Mouse (Mus musculus) neural tube, embryonic 13.5 days (tissue): ENCODE data around the gene Synpo2l. TPM values are rescaled to one million over a fixed set of nuclear protein-coding genes. Genes with fewer than 3 reads are reported as not detected.
A peak's percentile ranks its signal among the peaks of the same experiment; 100 is the strongest.

Experiments
- ATAC-seq: fragments of 200-750 bp; cut with Nextera tagmentation; 2 replicates; pipeline ENCODE4 v1.8.0; 2017; ENCODE audit warnings: low read depth, mild to moderate bottlenecking, moderate TSS enrichment, moderate library complexity
- H3K27ac ChIP-seq: fragments of 300-500 bp; sonication (generic); replicated peaks from 2 replicates; pipeline ENCODE4 v1.5.1; 2015; ENCODE audit warnings: moderate library complexity, mild to moderate bottlenecking, inconsistent platforms
- H3K27me3 ChIP-seq: fragments of 300-500 bp; sonication (generic); 2 replicates; pipeline ENCODE4 v1.6.1; 2015; ENCODE audit warnings: mild to moderate bottlenecking, inconsistent platforms
- H3K36me3 ChIP-seq: fragments of 300-500 bp; sonication (generic); 2 replicates; pipeline ENCODE4 v1.6.1; 2015; ENCODE audit warnings: mild to moderate bottlenecking, inconsistent platforms
- H3K4me1 ChIP-seq: fragments of 300-500 bp; sonication (generic); replicated peaks from 2 replicates; pipeline ENCODE4 v1.6.1; 2015; ENCODE audit warnings: inconsistent platforms
- H3K4me2 ChIP-seq: fragments of 300-500 bp; sonication (generic); 2 replicates; pipeline ENCODE4 v1.6.1; 2015; ENCODE audit warnings: inconsistent platforms, mild to moderate bottlenecking, moderate library complexity
- H3K4me3 ChIP-seq: fragments of 300-500 bp; sonication (generic); 2 replicates; pipeline ENCODE4 v1.5.1; 2015; ENCODE audit warnings: mild to moderate bottlenecking, inconsistent platforms
- H3K9ac ChIP-seq: fragments of 300-500 bp; sonication (generic); 2 replicates; pipeline ENCODE4 v1.6.1; 2015; ENCODE audit warnings: moderate library complexity, mild to moderate bottlenecking, inconsistent platforms
- H3K9me3 ChIP-seq: fragments of 300-500 bp; sonication (generic); 2 replicates; pipeline ENCODE4 v1.6.1; 2016; ENCODE audit warnings: inconsistent platforms
- WGBS: fragments of 180-500 bp; shearing (Covaris S2); methylation state at CpG from one replicate; pipeline ENCODE4 v1.1.7; 2015; 5-methylcytosine and 5-hydroxymethylcytosine counted together
- polyA plus RNA-seq: library from polyadenylated mRNA; unstranded; fragments of >200 nt; fragmentation: Nextera tagmentation; extraction: Ambion mirVana; gene quantifications from 2 replicates; pipeline ENCODE4 v1.2.1, GENCODE M21; 2015

The Synpo2l gene
- polyA plus RNA-seq, 1 experiment from 2014 or later: 1.1 TPM

DNA sequence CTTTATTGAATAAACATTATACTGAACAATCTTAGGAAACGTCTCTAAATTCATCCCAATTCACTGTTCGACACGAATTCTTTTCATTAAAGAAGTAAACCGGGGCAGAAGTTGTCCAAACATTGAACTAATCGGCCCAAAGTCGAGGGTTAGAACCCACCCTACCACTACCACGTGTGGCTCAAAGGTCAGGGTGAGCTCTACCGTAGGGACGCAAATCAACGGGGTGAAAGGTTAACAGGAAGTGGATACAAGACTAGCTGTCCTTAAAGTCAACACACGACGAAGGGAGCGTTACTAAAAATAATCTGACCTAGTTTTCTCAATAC lies 5.5 kb upstream of the Synpo2l start:
- Histone ChIP-seq H3K4me2 (peak overlapping the region; percentile 79), H3K4me3 (peak overlapping the region; percentile 92), H3K27me3 (peaks cover 30% of the 10 kb centered on the region), H3K36me3 (peaks cover 31% of the 10 kb centered on the region), H3K9ac (peak overlapping the region; percentile 54; the same call in 1 of the 2 replicates), H3K4me1 (peaks cover 24% of the 10 kb centered on the region), H3K9me3 (no peaks in the 10 kb centered on the region), H3K27ac (peak overlapping the region; percentile 54)
- 12% methylated on average over 13 of the region's 13 CpGs for WGBS
- peak; percentile 79 for ATAC-seq

DNA sequence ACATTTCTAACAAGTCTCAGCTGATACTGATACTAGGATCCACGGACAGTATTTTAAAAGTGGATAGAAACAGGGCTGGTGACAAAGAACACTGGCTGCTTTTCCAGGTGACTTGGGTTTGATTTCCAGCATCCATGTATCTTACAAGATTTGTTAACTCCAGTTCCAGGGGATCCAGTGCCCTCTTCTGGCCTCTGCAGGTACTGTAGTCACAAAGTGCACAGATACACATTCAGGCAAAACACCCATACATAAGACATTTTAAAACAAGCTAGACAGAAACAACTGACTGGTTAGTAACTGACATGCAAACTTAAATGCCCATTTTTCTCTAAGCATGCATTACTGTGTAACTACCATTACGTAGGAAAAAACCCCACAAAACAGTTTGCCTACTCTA lies 4.8 kb upstream of the Synpo2l start:
- H3K4me1 ChIP-seq: peaks cover 24% of the 10 kb centered on the region
- 94% methylated on average over 2 of the region's 2 CpGs for WGBS
- H3K4me2 ChIP-seq: peak overlapping the region; percentile 79
- H3K36me3 ChIP-seq: peaks cover 24% of the 10 kb centered on the region
- H3K9ac ChIP-seq: no peak overlapping the region
- no peak overlapping the region for H3K27ac ChIP-seq
- peaks cover 38% of the 10 kb centered on the region for H3K27me3 ChIP-seq
- no peak for ATAC-seq
- no peak overlapping the region for H3K4me3 ChIP-seq
- H3K9me3 ChIP-seq: no peaks in the 10 kb centered on the region

DNA sequence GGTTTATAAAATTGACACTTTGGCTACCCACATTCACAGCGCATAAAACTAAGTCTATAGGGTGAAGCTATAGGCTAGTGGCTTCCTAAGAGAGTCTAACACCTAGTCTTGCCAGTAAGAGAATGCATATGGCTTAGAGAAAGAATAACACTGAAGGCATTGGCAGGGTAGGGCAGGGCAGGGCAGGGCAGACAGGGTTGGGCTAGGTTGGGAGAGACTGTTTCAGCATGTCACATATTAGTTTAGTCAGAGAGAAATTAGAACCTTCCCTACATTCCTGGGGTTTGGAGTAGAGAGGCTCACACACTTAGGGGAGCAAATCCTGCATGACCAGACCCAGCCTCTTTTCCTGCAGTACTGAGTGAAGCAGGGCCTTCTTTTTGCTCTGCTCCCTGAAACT lies 685 bp downstream of the Synpo2l start:
- no peak for ATAC-seq
- Histone ChIP-seq H3K27me3 (peaks cover 74% of the 10 kb centered on the region), H3K27ac (no peak overlapping the region), H3K9ac (no peak overlapping the region), H3K36me3 (no peaks in the 10 kb centered on the region), H3K4me1 (peaks cover 2% of the 10 kb centered on the region), H3K4me2 (no peak overlapping the region), H3K9me3 (no peaks in the 10 kb centered on the region), H3K4me3 (no peak overlapping the region)
- 76% methylated on average over 1 of the region's 1 CpGs for WGBS

DNA sequence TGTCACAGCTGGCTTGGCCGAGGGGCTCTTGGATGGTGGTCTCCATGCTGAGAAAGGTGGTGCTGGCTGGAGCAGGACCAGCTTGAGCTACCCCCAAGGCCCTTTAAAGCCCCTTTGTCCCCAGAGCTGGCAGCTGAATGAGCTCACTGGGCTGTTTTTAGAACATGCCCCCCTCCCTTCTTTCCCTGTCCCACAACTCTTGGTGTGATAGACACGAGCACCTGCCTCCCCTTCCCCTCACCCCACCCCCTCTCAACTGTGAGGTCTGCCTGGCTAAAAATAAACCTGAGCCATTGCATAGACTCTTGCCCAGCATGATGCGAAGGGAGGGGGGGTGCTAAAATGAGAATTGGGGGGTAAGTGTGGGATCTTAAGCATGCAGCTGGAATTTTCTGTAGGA lies 3.7 kb downstream of the Synpo2l start:
- H3K27me3 ChIP-seq: peaks cover 56% of the 10 kb centered on the region
- H3K9me3 ChIP-seq: no peaks in the 10 kb centered on the region
- no peak overlapping the region for H3K9ac ChIP-seq
- H3K4me2 ChIP-seq: no peak overlapping the region
- H3K27ac ChIP-seq: no peak overlapping the region
- no peak overlapping the region for H3K4me3 ChIP-seq
- 60% methylated on average over 3 of the region's 3 CpGs for WGBS
- no peak for ATAC-seq
- H3K36me3 ChIP-seq: no peaks in the 10 kb centered on the region
- peaks cover 18% of the 10 kb centered on the region for H3K4me1 ChIP-seq

DNA sequence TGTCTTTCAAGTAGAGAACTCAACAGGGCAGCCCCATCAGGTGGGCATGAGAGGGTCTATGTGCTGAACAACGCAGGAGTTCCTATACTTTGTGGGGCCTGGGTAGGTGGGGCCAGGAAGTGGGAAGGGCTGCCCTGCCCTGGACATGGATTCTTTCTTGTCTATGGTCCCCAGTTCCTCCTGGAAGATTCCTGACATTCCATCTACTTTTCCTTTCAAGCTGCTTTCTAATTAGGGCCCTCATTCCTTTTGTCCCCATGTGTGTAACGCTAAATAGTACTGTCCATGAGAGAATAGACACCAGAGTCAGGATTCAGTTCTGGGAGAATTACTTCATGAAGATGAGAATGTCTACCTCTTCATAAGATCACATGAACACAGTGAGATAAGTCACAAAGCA lies 4.6 kb downstream of the Synpo2l start:
- no peak for ATAC-seq
- Histone ChIP-seq H3K36me3 (no peaks in the 10 kb centered on the region), H3K27me3 (peaks cover 48% of the 10 kb centered on the region), H3K27ac (no peak overlapping the region), H3K4me1 (peaks cover 18% of the 10 kb centered on the region), H3K9me3 (no peaks in the 10 kb centered on the region), H3K9ac (no peak overlapping the region), H3K4me3 (no peak overlapping the region), H3K4me2 (no peak overlapping the region)
- WGBS: 80% methylated on average over 2 of the region's 2 CpGs

DNA sequence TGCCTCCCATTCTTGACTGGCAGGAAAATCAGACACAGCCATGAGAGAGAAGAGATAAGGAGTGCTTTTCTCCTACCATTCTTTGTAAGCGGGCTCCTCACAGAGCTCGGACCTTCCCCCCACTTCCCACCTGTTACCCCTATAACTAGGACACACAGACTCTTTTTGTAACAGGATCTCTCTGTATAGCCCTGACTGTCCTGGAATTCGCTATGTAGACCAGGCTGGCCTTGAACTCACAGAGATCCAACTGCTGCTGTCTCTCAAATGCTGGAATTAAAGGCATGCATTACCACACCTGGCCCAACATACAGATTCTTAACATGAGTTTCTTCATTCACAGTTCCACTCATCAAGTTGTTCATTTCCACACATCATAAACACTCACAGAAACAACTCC lies 5.4 kb downstream of the Synpo2l start:
- WGBS: 89% methylated on average over 3 of the region's 3 CpGs
- peaks cover 40% of the 10 kb centered on the region for H3K27me3 ChIP-seq
- peak overlapping the region; percentile 54; the same call in 1 of the 2 replicates for H3K4me3 ChIP-seq
- no peak overlapping the region; the same call in 1 of the 2 replicates for H3K27ac ChIP-seq
- H3K4me1 ChIP-seq: peaks cover 18% of the 10 kb centered on the region
- H3K9me3 ChIP-seq: no peaks in the 10 kb centered on the region
- no peak overlapping the region; the same call in 1 of the 2 replicates for H3K4me2 ChIP-seq
- H3K9ac ChIP-seq: peak overlapping the region; percentile 77; the same call in 1 of the 2 replicates
- ATAC-seq: no peak
- no peaks in the 10 kb centered on the region for H3K36me3 ChIP-seq

DNA sequence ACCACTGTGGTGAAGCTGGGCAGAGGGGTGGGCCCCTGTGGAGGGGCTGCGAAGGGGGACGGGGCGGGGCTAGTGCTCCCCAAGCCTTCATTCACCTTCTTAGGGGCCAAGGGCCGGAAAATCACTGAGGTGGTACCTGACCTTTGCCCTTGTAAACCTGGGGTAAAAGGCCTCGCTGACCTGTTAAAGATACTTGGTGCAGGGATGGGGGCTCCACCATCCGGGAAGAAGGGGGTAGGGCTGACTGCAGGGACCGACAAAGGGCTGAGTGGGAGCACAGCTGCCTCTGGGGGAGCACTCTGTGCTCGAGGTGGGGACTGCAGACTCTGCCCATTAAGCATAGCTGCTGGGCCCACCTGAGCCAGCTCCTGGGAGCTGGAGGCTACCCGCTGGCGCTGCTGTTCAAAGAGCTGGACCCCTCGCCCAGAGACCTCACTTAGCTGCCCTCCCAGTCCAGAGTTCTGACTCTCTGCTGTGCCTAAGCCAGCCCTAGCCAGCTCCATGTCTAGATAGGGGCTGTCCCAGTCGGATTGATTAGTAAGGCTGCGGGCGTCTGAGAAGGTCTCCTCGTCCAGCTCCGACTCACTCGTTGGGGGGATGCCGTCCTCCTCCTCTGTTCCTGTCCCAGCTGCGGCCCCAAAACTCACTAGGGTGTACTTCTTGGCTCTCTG lies 6.4 kb downstream of the Synpo2l start:
- ATAC-seq: peak; percentile 61
- Histone ChIP-seq H3K9ac (peak overlapping the region; percentile 77), H3K27ac (peak overlapping the region; percentile 84), H3K4me1 (peaks cover 18% of the 10 kb centered on the region), H3K9me3 (no peaks in the 10 kb centered on the region), H3K4me3 (peak overlapping the region; percentile 54), H3K27me3 (peaks cover 31% of the 10 kb centered on the region), H3K4me2 (peak overlapping the region; percentile 74), H3K36me3 (no peaks in the 10 kb centered on the region)
- WGBS: 12% methylated on average over 19 of the region's 19 CpGs

DNA sequence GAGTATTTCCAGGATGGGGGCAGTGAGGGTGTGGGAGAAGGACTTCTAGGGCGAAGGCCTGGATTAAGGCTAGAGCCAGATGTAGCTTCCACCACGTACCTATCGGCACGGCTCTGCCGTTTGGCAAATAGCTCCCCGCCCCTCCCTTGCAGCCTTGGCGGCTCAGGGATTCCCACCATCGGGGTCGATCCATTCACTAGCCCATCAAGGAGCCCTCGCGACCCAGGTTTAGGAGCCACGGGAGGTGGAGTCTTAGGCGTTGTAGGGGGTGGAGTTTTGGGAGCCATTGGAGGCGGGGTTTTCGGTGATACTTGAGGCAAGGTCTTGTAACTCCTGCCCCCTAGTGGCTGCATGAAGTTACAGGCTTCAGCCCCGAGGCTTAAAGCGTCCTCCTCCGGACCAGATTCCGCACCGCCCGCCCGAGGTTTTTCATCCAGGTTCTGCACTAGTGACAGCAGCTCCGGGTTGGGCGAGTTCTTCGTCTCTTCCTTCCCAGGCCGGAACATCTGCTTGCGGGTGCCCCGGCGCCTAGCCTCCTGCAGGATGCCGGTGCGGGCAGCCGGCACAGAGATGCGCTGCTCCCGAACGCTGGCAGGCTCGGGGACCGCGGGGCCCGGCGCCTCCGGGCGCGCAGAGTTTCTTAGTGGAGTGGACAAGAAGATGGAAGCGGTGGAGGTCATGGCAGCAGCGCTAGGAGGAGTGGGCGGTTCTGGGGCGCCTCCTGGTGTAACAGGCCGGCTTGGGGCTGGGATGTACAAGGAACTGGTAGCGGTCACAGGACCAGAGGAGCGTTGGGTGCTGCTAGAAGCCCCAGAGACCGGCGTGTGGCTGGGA lies 7.1 kb downstream of the Synpo2l start:
- peak overlapping the region; percentile 74 for H3K4me2 ChIP-seq
- peak overlapping the region; percentile 84 for H3K27ac ChIP-seq
- H3K36me3 ChIP-seq: no peaks in the 10 kb centered on the region
- peak overlapping the region; percentile 54 for H3K4me3 ChIP-seq
- H3K27me3 ChIP-seq: peaks cover 24% of the 10 kb centered on the region
- WGBS: 2% methylated on average over 52 of the region's 52 CpGs
- no peaks in the 10 kb centered on the region for H3K9me3 ChIP-seq
- ATAC-seq: peak; percentile 86
- peak overlapping the region; percentile 77 for H3K9ac ChIP-seq
- H3K4me1 ChIP-seq: peaks cover 18% of the 10 kb centered on the region

DNA sequence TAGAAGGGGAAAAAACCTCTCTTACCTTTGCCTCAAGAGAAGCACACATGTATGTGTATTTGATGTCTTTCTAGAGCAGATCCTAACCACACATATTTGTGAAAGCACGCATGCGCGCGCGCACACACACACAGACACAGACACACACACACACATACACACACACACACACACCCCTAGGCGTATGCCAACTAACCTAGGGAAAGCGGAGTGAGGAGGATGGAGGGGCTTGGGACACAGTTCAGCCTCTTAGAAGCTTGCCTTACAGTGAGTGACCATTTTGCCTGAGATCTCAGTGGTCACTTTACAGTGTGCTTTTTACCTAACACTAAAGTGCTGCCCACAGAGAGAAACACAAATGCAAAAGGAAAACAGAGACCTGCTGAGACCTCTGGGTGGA lies 8.5 kb downstream of the Synpo2l start:
- no peak overlapping the region for H3K4me3 ChIP-seq
- no peak overlapping the region for H3K27ac ChIP-seq
- no peak overlapping the region for H3K9ac ChIP-seq
- H3K27me3 ChIP-seq: peaks cover 18% of the 10 kb centered on the region
- H3K36me3 ChIP-seq: no peaks in the 10 kb centered on the region
- H3K4me2 ChIP-seq: no peak overlapping the region
- no peaks in the 10 kb centered on the region for H3K9me3 ChIP-seq
- WGBS: 97% methylated on average over 7 of the region's 7 CpGs
- ATAC-seq: no peak
- H3K4me1 ChIP-seq: peaks cover 18% of the 10 kb centered on the region

DNA sequence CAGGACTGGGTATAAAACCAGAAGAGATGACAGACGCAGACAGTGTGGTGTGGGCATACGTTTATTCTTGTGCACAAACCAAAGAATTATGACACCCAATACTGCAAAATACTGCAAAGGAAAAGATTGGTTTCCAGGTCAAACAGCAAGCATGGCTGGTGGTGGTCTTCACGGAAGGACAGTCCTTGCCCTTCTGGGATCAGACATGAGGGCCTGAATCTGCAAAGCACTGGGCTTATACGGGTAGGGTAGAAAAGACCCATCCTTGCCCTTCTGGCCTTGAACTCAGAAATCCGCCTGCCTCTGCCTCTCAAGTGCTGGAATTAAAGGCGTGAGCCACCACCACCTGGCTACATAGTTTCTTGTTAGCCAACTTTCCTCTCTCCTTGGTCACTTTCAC lies 9.3 kb downstream of the Synpo2l start:
- Histone ChIP-seq H3K4me3 (no peak overlapping the region), H3K27me3 (peaks cover 18% of the 10 kb centered on the region), H3K27ac (no peak overlapping the region), H3K9ac (no peak overlapping the region), H3K9me3 (no peaks in the 10 kb centered on the region), H3K36me3 (no peaks in the 10 kb centered on the region), H3K4me1 (peaks cover 18% of the 10 kb centered on the region), H3K4me2 (no peak overlapping the region)
- no peak for ATAC-seq
- 93% methylated on average over 6 of the region's 6 CpGs for WGBS

DNA sequence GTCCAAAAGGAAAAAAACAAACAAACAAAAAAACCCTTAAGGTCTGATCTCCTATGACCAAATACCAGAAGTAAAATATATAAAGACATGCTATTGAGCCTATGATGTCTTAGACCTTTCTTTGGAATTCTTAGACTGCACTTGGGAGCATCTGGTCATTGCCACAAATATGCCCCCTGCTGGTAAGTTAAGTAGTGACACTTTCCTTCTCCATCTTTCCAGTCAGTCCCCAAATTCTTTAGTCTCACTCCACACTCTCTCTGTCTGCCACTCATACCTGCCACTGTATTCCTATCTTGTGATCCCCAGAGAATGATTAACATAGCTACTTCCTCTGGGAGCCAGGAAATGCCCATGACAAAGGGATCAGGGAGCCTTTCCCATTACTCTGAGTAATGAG lies 9.8 kb downstream of the Synpo2l start:
- Histone ChIP-seq H3K27me3 (peaks cover 15% of the 10 kb centered on the region), H3K4me3 (no peak overlapping the region), H3K9ac (no peak overlapping the region), H3K4me1 (peaks cover 18% of the 10 kb centered on the region), H3K9me3 (no peaks in the 10 kb centered on the region), H3K4me2 (no peak overlapping the region), H3K36me3 (no peaks in the 10 kb centered on the region), H3K27ac (no peak overlapping the region)
- no peak for ATAC-seq

DNA sequence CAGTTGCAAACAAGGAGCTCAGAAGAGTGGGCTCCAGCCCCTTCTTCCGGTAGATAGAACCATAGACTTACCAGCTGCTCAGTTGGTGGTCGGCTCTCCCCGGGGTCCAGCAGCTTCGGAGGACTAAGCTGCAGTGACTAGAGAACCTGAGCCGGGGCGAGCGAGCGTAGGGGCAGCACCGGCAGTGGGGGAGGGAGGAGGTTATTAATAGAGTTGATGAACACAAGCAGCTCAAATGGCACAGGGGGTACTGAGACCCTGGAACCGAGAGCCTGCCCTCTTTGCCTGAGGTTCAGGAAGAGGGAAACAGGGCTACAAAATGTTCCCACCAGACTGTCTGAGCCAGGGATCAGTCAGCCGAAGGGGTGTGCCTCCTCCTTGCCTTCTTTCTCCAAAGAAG lies 11.8 kb downstream of the Synpo2l start, which contains the start of gene Myoz1:
TSS of gene Myoz1 (minus strand) at position 180 of the 400 bp plus-strand sequence.
- Histone ChIP-seq H3K9ac (no peak within 1 kb of the TSS), H3K4me2 (no peak within 1 kb of the TSS), H3K9me3 (no peaks in the 10 kb centered on the region), H3K27me3 (no peaks in the 10 kb centered on the region; the same call in 1 of the 2 replicates), H3K4me3 (no peak within 1 kb of the TSS), H3K27ac (no peak within 1 kb of the TSS), H3K36me3 (no peaks in the 10 kb centered on the region), H3K4me1 (peaks cover 5% of the 10 kb centered on the region; the same call in 1 of the 2 replicates)
- WGBS: 61% methylated on average over 11 of the region's 11 CpGs
- no peak for ATAC-seq
